Mouse (Mus musculus) lung, adult 2 months (tissue): Measurements from ENCODE around the gene Zfp57.

ENCODE experiments used
- CTCF ChIP-seq: fragments of 200-500 bp; IDR thresholded peaks from 2 replicates; pipeline ENCODE4 v1.5.1; 2011; ENCODE audit warnings: mild to moderate bottlenecking, low read length, control low read depth; ENCODE audit not compliant: insufficient read depth
- POLR2A ChIP-seq: fragments of 200-500 bp; IDR thresholded peaks from 2 replicates; pipeline ENCODE4 v1.6.1; 2011; ENCODE audit warnings: low read depth, mild to moderate bottlenecking, control low read depth, low read length, borderline replicate concordance; ENCODE audit errors: extremely low read depth

DNA sequence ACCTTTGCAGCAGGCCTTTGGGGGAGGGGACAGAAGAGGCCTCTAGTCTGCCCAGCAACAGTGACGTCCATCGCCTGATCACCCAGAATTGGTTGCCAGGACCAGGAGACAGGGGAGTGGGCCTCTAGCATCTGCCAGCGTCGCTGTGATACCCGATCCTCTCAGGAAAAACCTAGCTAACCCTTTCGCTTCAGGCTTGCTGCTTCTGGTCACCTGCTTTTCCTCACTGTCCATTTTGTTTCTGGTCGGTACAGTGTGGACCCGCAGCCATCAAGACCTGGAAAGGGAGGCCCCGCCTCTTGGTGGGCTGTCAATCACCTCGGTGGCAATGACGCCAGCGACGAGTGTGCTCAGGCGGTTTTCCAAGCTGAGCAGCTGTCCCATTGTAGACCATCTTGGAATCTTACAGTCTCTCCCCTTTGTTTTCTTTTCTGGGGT is 27.7 kb downstream of the Zfp57 start:
- no peak for TF ChIP-seq CTCF
- TF ChIP-seq POLR2A = no peak
